Mouse (Mus musculus) lung, postnatal 4 days (tissue): ENCODE data around the gene Trpm1.
A peak's percentile ranks its signal among the peaks of the same experiment; 100 is the strongest.
"Not testable (repeated sequence)": the region's sequence is repeated elsewhere in the genome, so short reads cannot be mapped to it uniquely, and the experiment has no call there.

Experiments
- DNase-seq, 2 experiments: peaks; one replicate each; pipeline ENCODE4 v3.0.0; 2021

Gene Trpm1

DNA sequence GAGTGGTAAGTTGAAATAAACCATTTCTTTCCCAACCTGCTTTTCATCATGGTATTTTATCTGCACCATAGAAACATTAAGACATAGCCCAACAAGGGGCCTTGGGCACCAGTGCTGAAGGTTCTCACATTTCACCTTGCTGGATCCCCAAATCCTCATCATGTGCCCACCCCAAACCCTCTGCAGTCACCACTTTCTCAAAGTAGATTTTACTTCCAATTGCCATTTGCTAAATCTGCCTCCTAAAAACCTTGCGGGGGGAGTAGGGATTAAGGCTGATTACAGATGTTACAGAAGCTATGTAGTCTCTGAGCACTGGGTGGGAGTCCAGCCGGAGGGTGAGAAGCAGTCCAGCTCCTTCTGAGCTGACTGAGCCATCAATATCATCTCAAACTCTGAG is at the start of gene Trpm1:
TSS of gene Trpm1 (plus strand) at position 301 of the 400 bp plus-strand sequence.
- DNase-seq: no peak

DNA sequence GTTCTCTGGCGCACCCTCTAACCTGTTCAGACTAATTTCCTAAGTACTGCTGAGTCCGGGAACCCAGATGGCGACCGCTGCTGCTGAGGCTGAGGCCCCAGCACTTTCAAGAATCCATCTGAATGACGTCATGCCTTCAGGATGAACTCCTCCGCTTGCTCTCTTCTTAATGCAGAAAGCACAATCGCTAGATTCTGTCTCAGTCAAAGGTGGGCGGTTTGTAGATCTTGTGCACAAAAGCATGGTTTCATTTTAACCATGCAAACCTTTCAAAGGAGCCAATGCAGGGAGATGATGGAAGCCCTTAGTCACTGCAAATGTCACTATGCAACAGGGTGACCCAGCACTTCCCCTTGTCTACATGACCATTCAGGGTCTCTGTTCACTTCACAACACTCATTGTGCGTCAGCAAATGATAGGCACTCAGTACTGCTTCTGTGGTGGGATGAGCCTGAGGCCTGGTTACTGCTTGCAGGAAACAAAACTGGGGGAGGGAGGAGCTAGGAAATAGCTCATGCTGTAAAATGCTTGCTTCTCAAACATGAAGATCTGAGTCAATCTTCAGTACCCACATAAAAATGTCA is 31.4 kb upstream of the Trpm1 start:
- peak in 1 of 2 experiments; percentile 3 for DNase-seq

DNA sequence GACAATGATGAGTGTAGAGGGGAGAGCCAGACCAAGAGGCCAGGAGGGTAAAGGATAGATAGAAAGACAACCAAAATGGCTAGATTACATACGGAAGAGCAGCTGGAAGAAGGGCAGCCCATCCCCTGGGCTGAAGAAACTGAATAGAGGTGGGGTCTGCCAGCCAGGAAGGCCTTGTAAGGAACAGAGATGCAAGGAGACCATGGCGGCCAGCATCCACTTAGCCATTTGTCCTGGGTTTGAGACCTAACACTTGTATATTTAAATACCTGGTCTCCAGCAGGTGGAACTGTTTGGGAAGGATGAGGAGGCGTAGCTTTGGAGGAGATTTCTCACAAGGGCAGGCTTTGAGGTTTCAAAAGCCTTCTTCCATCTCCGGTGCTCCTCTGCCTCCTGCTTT is 29.9 kb upstream of the Trpm1 start:
- DNase-seq: no peak

DNA sequence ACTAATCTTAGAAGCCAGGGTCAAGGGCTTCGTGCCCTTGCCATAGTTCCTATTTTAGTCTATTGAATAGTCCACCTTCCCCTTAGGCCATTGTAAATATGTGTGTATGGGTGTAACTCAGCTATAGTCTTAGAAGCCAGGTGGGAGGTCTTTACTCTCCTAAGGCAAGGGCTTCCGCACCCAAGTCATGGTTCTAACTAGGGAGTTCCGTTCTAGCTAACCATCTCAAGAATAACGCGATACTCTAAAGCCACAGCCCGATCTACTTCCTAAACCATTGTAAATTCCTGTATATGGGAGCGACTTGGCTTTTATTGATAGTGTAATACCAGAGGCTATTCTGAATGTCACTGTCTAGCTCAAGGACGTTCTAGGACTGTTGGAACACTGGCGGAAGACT is 27.6 kb upstream of the Trpm1 start:
- not testable (repeated sequence) for DNase-seq

DNA sequence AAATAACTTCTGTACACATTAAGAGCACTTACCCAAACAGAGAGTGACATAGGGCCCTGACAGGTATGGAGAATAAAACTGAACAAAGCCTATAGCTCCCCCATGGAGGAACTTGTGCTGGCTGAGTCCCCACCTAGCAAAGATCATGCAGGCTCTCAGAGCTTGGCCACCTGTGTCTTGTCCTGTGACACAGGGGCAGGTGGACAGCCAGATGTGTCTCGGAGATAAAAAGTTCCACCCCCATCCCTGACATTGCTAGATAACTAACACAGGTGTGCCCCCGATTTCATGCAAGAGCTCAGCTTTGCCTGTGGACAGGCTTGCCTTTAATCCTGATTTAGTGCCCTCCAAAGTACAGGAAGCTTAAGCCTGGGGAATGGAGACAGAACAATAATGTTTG is 13.8 kb upstream of the Trpm1 start:
- no peak for DNase-seq

DNA sequence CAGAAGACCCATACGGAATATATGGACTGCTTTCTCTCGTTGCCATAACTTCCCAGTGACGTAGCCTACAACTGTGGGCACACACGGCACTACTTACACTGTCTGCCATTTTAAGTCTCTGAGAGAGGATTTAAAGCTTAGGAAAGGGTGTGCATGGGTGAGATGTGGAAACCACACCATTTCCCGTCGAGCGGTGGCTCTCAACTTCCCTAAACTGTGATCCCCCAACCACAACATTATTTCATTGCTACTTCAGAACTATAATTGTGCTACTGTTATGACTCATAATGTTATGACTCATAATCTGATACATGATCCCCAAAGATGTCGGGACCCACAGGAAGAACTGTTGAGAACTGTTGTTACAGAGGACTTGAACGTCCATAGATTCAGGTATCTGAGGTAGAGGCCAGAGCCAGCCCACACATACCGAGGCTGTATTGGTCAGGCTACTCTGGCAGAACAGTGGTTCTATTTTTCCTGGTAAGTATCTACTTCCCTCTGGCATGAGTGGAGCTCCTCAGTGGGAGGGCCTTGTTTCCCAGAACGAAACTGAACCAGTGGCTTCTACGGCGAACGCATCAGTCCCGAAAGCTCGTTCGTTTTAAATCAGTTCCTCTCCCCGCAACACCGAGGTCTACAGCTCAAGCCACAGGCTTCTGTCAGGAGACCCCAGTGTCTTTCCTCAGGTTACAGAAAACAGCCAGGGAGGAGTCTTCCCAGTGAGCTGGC is 12.2 kb upstream of the Trpm1 start:
- DNase-seq: peak in 1 of 2 experiments; percentile 41

DNA sequence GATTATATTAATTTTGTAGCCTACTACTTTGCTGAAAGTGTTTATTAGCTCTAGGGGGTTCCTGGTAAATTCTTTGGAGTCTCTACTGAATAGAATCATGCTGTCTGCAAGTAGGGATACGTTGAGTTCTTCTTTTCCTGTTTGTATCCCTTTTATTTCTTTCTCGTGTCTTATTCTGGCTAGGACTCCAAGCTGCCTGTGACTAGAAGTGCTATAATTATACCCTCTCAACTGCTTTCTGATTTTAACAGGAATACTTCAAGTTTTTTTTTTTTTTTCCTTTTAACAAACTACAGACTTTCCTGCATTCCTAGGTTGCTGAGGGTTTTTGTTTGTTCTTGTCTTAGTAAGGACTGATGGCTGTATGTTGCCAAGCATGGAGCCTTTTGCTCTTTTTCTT is 4.3 kb upstream of the Trpm1 start:
- DNase-seq: no peak

DNA sequence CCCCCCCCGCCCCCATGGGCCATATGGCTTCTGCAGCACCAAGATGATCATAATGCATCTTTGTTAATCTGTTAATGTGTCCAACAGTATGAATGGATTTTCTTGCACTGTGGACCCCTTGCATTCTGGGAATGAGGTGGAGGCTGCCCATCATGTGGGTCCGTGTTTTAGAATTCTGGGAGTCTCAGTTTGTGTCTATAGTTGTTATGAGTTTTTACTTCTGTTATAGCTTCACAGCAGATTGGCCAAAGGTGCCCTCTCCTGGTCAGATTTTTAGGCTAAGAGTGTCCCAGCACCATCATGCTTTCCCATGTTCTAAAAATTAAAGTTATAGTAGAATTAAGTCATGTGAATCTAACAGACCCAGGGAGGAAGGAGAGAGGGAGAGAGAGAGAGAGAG is 3.9 kb upstream of the Trpm1 start:
- DNase-seq: peak in 1 of 2 experiments; percentile 31

DNA sequence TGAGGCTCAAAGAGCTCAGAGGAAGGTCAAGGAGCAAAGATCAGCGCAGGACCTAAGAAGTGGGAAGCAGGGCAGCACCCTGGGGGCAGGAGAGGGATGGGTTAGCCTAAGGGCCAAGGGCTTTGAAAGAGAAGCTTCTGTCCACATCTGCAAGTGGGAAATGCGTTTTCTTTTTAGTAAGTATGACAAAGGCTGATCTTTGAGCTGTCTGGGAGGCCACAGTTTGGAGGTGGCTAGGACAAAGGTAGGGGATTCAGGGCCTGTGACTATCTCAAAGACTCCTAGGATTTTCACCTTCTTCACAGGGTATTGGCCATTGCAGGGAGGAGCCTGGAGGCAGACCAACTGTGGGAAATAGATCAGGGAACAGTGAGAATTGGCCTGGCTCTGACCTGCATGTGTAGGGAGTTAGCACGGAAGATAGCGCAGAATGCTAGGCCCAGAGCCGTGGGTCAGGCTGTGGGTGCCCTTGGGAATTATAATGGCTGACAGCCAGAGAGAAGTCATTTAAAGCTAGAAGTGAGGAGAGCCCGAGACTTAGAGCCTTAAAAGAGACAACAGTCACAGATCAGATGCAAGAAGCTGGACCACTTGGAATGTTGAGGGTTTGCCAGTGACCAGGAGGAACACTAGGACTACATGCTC is 3.1 kb upstream of the Trpm1 start:
- DNase-seq: no peak

DNA sequence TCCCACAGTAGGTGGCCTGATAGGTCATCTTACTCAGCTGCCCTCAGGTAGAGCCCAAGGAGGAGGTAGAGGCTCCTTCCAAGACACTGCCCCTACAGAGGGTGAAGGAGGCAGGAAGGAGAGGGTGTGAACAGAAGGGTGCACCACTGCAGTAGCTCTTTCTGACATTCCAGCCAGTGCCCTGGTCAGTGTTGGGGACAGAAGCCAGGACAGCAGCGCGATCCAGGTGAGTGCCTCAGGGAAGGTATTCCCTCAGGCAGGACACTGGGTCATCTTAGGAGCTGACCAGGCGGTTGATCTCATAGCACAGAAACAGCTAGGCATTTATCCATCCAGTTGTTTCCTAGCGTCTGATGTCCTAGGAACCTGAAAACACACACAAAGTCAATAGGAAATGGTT is 1.6 kb downstream of the Trpm1 start:
- DNase-seq: no peak

DNA sequence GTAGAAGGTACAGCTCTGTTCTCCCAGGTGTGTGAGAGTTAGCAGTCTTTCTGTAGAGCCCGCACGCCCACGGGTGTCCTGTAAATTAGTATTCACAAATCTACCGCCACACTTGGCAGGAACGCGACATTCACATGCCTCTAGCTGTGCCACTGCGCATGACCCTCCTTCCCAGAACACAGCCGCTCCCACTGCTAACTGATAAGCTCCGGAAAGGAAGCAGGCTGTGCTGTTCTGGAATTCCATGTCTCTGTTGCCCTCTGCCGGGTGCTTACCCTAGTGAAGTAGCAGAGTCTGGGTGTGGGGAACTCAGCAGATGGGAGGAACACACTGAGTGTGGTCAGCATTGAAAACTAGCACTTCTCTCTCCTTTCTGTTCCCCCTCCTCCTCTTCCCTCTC is 2.1 kb downstream of the Trpm1 start:
- DNase-seq: peak; percentile 87 to 91

DNA sequence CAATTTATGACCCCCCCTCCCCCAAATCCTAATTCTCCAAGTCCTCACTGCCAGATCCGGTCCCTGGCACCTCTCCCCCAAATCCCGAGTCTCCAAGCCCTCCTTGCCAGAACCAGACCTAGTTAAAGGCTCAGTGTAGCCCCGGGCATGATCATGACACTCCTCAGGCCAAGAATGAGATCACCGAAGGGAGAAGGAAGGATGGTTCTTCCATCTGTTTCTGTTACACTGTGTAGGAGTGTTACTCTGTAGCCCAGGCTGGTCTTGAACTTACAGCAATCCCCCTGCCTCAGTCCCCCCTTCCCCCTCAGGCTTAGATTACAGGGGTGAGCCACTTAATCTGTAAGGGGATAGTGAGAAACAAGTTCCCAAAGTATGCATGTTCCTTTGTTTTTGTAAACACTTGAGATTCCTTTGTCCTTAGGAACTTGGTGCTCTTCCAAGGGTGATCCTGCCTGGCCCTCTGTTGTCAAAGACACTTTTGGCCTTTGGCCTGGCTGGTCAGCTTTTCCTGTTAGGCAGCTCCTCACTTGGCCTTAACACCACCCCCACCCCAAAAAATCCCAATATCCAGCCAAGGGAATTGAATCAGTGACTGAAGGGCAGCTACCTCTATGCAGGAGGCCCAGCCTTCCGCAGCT is 2.8 kb downstream of the Trpm1 start:
- peak; percentile 54 to 75 for DNase-seq

DNA sequence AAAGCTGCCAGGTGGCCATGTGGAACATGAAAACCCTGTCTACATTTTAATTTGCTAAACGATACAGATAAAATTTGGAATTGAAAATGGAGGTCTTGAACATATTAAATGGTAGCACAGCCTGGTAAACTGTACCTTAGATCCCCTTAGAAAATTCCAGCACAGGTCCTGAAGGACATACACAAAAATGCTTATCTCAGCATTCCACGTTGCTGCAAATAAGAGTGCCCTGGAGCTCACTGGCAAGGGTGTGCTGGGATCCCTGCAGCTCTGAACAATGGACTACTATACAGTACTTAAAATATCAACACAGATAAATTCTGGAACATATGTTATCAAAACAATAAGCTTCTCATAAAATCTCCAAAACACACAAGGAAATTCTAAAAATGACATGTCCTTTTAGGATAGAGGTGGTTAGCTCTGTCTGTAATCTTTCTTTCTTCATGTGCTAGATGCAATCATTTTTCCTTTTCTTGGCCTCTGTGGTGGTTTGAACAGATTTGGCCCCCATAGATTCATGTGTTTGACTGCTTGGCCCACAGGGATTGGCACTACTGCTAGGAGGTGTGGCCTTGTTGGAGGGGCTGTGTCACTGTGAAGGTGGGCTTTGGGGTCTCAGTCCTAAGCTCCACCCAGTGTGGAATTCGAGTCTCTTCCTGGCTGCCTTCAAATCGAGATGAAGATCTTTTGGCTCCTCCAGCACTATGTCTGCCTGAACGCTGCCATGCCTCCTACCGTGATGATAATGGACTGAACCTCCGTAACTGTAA is 3.5 kb downstream of the Trpm1 start:
- no peak for DNase-seq

DNA sequence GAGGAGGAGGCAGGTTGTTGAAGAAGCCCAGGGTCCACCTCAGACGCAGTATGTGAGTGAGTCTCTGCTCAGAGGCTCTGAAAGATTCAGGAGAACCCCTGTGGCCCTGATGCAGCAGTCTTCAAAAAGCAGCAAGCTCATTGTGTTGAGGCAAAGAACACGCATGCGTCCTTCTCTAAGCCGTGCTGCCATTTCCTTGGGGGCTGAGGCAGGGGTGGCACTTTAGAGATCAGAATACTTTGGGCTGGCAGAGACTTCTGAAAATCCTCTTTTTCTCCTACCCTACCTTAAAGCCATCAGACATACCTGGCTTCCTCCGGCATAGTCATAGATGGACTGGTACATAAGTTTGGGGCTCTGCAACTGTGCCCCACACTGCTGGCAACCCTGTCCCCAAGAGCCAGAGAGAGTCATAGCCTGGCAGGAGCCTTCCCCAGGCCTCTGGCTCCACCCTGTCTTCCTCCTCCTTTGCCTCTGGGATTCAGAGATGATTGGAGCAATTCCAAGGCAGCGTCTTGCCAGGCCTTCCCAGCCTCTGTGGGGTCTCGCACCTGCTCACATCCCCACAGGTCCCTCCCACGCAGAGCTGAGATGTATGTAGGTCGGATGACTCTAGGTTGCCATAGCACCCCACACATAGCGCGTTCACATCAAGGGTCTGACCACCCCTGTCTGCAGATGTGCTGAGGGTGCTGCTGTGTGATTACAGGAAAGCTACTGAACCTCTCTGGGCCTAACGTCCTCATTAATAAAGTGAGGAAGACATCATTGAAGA is 4.8 kb downstream of the Trpm1 start:
- no peak for DNase-seq

DNA sequence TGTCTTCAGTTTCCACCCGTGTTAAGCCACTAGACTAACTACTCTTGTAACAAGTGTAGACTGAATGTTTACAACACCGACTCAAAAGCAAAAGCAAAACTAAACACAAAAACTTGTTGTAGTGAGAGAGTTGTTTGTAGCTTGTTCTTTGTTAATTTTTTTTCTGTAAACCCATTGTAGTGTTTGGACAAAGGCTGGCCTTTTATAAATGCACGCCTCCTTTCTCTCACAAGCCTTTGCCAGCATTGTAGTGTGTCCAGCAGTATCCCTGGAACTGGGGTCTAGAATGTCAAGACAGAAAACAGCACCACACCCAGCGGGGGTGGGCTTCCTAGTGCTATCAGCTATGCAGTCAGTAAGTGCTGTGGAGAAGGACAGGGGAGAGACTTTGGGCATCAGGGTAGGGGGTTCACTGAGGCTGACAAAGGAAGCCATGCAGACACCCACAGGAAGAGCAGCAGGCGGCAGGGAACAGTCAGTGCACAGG is 5.5 kb downstream of the Trpm1 start:
- DNase-seq: no peak

DNA sequence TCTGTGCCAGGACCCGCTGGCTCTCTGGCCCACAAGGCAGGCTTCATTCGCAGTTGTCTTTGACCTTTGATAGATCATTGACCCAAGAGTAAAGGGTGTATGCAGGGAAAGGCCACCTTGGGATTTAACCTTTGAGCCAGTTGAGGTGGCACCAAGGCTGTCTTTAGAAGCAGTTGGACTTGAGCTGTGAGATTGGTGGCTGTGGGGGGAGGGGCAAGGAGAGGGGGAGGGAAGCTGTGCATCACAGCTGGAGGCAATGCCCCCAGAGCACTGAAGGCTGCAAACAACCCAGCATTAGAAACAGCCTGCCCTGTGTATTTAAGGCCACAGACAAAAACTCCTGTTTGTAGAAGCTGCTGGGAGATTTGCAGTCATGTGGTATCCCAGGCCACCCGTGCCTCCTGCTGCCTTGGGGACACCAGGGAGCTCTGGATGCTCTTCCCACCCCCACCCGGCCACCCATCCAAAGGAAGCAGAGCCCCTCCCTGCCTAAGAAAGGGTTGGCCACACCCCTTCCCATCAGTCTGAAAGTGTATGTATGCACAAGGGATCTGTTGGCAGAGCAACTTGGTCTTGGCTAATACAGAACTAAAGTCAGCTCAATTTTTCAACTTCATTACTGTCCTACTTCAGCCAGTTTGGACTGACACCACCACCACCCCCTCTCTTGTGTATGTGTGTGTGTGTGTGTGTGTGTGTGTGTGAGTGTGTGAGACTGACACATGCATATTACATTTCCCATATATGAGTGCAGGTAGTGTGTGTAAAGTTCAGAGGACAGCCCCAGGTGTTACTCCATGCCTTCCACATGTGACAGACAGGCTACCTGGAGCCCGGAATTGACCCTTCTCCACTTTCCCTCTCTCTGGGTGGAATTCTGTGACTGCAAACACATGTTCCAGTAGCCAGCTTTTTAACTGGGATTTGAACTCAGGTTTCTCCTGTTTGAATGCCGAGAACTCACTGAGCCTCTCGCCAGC is 6.3 kb downstream of the Trpm1 start:
- DNase-seq: peak; percentile 37 to 65

DNA sequence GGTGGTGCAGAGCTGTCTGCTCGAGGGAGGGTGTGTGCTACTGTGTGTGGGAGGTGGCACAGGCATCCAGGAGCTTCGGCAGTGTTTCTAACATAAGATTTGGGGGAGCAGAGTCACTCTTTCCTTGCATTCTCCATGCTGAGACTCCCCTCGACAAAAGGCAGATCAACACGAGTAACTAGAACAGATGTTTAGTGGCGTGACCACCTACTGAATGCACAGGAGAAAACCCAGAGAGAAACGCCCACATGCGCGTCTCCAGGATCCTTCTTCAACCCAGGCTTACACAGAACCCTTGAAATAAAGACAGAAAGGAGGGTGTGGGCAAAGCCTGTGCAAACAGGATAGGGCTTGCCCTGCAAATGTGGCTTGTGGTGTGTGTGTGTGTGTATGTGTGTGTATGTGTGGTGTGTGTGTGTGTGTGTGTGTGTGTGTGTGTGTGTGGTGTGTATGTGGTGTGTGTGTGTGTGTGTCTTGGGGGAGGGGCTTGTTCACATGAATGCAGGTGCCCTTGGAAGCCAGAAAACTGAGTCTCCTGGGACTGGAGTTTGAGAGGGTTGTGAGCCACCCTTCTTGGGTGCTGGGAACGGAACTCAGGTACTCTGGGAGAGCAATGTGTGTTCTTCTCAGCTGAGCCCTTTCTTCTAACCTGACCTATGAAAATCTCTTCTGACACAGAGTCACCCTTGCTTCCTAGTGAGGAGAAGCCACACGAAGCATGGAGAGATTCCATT is 7.3 kb downstream of the Trpm1 start:
- DNase-seq: no peak

DNA sequence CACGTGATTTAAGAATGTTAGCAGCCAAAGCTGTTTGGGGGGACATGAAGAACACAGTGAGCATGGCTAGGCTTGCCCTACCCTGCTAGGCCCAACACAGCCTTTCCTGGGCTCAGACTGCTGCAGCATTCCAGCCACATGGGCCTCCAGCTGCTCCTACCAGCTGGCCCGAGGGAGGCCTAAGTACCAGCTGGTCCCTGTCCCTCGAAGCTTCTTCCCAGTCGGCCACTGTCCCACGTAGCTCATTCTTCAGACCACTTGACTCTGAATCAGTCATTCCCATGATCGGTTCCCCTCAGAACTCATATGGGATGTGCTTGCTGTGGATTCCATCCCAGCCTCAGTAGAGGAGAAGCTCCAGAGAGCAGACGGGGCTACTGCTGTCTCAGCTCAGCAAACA is 8.4 kb downstream of the Trpm1 start:
- DNase-seq: peak; percentile 38 to 81

DNA sequence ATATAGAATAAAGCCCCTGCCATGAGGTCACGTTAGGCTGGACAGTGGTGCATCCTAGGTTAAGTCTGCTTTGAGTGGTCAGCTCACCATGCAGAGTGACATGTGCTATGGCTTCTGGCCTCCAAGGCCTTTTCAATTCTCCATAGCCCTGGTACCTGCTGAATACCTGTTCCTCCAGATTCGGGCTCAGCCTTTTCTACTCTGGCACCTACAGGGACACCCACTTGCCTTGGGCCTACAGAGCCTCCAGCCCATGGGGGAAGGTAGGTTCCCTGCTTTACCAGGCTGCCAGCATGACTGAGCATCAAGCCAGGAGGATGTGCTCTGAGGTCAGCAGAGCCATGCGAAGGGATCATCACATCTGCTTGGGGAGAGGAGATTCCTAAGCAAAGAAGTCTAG is 9.5 kb downstream of the Trpm1 start:
- no peak for DNase-seq

DNA sequence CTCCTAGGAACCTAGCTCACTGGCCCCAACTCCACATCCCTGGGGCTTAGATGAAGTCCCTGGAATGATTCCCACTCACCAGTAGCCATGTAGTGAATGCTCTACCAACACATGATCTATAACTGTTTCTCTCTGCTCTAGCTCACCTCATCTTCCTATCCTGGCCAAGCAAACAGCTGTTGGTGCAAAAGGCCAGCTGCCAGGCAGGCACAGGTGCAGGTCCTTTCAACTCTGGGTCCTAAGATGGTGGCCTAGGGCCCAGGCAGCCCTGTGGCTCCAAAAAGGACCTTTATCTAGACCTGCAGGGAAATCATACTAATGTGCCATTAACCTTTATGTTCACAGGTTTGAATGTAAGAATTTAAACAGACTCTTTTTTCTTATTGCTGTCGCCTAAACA is 10.3 kb downstream of the Trpm1 start:
- DNase-seq: no peak
